Mouse (Mus musculus) embryo, embryonic 11.5 days (tissue): ENCODE results near the gene Map3k19.
A peak's percentile ranks its signal among the peaks of the same experiment; 100 is the strongest.

Experiments
- DNase-seq: peaks from one replicate; pipeline ENCODE4 v3.0.0-alpha.2; 2012; ENCODE audit warnings: low read depth, low spot score

The Map3k19 gene

DNA sequence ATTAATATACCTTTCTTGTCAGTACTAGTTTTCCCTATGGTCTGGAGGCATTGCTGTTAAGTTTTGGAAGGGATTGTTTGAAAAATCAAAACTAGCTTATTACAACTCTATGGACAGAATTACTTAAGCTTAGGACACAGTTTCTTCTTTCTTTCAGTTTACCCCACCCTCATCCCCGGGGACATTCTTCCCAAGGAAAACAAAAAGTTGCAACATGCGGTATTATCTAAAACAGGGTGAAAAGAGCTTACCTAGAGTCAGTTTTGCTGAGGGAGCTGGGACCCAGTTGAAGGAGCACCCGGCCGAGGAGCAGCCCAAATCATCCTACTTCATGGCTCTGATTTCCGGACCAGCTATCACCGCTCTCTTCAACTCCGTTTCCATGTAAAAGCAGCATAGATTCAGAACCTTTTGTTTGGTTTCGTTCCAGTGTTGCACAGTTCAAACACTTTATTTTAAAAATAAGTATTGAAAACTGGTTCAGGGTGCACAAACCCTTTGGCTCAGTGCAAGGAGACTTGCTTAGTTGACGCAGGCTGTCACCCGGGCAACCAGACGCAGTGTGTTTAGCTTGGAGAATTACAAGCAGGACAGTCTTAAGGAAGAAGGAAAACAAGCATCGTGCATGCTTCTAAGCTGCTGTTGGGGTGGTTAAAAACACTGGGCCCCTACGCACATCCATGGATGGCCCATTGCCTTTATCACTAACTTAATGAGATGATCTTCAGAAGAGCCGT, at the start of gene Map3k19:
Gene Map3k19, minus strand, starts transcription at position 546 of the 737 bp plus-strand sequence.
- DNase-seq: no peak

- DNase-seq: no peak
Observed at GRCm38 (mm10) chr1:127899401-127899800, 44.6 kb upstream of the Map3k19 start.

DNA sequence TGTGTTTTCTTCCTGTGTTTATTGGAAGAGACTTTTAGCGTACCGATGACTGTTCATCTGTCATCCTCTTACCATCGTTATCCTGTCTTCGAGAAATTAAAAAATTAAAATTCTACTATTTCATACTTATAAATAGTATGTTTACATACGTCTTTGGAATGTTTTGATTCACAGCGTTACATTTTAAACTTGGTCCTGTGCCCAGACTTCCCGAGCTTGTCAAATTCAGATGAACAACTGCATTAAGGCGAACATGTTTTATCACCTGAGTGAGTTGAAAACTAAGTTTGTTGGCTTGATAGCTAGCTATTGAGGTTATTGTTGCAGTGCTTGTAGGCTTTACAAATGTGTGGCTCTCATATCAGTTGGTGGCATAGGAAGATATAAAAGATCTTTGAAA, 14.4 kb upstream of the Map3k19 start:
- no peak for DNase-seq

- peak; percentile 85 for DNase-seq
Observed at GRCm38 (mm10) chr1:127868300-127869261, 13.8 kb upstream of the Map3k19 start, which contains the start of gene Rab3gap1. TSS of gene Rab3gap1 (plus strand) at chr1:127868773.

GRCm38 (mm10) chr1:127863806-127864205, 9.0 kb upstream of the Map3k19 start:
- no peak for DNase-seq

DNA sequence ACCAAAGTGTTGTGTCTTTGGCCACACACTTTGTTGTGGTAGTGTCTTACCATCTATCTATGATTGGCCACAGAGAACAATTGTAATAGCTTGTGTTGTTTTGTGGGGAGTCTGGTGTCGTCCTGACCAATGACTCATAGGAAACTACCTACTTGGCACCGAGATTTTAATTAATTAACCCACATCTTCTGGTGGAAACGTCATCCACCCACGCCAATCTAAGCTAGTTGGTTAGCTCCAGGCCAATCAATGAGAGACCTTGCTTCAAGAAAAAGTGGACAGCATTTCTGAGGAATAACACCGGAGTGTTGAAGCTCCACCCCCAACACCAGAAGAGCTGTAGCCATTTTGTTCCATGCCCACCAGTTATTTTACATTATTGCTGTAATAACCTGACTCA, 7.1 kb upstream of the Map3k19 start:
- no peak for DNase-seq

- no peak for DNase-seq
Observed at GRCm38 (mm10) chr1:127860492-127860891, 5.7 kb upstream of the Map3k19 start.

GRCm38 (mm10) chr1:127859799-127860400, 5.1 kb upstream of the Map3k19 start:
- no peak for DNase-seq

- no peak for DNase-seq
Observed at GRCm38 (mm10) chr1:127858945-127859648, 4.3 kb upstream of the Map3k19 start.

GRCm38 (mm10) chr1:127850075-127850610, 4.7 kb downstream of the Map3k19 start:
- no peak for DNase-seq

GRCm38 (mm10) chr1:127845472-127845871, 9.4 kb downstream of the Map3k19 start:
- DNase-seq: no peak

GRCm38 (mm10) chr1:127838602-127839001, 16.2 kb downstream of the Map3k19 start:
- DNase-seq: no peak

- no peak for DNase-seq
Observed at GRCm38 (mm10) chr1:127836619-127837018, 18.2 kb downstream of the Map3k19 start.

DNA sequence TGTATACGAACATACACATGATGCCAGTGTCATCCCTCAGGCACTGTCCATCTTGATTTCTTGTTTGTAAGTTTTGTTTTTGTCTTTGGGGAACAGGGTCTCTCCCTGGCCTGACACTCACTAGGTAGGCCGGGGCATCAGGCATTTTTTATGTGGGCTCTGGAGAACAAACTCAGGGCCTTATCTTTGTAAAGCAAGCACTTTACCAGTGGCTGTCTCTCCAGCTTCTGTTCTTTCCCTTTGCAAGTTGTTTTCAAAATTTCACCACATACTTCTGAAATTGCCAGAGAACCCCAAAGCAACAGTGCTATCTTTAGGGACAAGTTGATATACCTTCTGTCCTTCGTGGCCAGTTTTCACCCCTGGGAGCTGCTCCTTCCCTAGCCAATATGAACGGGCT, 20.6 kb downstream of the Map3k19 start:
- DNase-seq: no peak

GRCm38 (mm10) chr1:127833714-127834113, 21.1 kb downstream of the Map3k19 start:
- DNase-seq: no peak

GRCm38 (mm10) chr1:127830215-127830921, 24.5 kb downstream of the Map3k19 start:
- no peak for DNase-seq

DNA sequence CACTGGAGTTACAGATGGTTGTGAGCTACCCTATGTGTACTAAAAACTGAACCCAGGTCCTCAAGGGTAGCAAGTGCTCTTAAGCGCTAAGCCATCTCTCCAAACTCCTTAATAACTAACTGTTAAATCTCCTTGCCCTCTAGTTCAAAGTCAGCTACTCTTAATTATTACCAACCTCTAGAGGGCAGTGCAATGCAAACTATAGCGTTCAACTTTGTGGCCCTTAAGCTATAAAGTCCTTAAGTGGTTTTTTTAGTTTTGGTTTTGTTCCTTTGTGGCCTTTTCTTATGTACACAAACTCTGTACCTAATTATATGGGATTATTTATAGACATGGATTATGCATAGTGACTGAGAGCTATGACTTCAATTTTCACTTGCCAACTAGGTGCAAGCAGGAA, 27.5 kb downstream of the Map3k19 start:
- DNase-seq: peak; percentile 42

DNA sequence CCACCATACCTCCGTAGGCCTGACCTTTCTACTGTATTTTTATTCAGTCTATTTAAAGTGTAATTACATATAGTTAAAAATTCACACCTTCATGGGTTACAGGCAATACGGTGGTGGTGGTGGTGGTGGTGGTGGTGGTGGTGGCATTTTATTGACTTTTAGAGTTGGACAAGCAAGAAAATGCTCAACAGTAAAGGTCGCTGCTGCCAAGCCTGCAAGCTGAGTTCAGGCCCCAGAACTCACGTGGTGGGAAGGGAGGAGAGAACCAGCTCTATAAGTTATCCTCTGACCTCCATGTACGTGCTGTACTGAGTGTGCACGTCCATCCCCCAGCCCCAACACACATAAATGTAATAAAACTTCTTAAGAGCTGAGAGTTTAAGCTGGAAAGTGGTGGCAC, 38.5 kb downstream of the Map3k19 start:
- no peak for DNase-seq

DNA sequence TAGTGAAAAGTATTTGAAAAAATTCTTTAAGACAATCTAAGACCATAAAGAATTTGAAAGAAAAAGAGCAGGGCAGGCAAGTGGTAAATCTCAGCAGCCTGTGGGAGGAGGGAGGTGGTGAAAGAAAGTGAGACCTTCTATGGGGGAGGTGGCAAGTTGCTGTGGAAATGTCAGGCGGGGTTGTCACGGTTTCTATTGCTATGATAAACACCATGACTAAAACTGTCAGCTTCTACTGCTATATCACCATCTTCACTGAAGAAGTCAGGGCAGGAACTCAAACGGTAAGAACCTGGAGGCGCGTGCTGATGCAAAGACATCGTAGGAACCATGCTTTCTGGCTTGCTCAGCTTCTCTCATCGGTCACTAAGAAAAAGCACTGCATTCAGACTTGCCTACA, 41.9 kb downstream of the Map3k19 start:
- no peak for DNase-seq

DNA sequence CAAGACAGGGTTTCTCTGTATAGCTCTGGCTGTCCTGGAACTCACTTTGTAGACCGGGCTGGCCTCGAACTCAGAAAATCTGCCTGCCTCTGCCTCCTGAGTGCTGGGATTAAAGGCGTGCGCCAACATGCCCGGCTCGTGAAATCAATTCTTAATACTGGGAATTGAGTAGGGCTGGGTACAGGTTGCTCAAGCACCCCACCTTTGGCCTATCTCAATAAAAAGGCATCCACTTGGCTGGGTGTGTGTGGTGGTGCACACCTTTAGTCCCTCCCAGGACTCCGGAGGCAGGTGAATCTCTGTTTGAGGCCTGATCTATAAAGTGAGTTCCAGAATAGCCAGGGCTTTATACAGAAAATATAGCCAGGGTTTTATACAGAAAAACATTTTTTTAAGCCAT, 46.2 kb downstream of the Map3k19 start:
- no peak for DNase-seq

- no peak for DNase-seq
Observed at GRCm38 (mm10) chr1:127802916-127803315, 51.9 kb downstream of the Map3k19 start.
